Mouse (Mus musculus) embryonic fibroblast, embryonic 13.5 days (primary cell): Measurements from ENCODE around the gene Pcca.

Experiments used
- CTCF ChIP-seq: IDR thresholded peaks from 2 replicates; pipeline ENCODE4 v1.5.1; 2011; ENCODE audit warnings: mild to moderate bottlenecking, control low read depth, low read length, moderate library complexity, borderline replicate concordance; ENCODE audit not compliant: insufficient read depth
- POLR2A ChIP-seq: IDR thresholded peaks from 2 replicates; pipeline ENCODE4 v1.6.1; 2011; ENCODE audit warnings: low read depth, mild to moderate bottlenecking, control low read depth, low read length, moderate library complexity

DNA sequence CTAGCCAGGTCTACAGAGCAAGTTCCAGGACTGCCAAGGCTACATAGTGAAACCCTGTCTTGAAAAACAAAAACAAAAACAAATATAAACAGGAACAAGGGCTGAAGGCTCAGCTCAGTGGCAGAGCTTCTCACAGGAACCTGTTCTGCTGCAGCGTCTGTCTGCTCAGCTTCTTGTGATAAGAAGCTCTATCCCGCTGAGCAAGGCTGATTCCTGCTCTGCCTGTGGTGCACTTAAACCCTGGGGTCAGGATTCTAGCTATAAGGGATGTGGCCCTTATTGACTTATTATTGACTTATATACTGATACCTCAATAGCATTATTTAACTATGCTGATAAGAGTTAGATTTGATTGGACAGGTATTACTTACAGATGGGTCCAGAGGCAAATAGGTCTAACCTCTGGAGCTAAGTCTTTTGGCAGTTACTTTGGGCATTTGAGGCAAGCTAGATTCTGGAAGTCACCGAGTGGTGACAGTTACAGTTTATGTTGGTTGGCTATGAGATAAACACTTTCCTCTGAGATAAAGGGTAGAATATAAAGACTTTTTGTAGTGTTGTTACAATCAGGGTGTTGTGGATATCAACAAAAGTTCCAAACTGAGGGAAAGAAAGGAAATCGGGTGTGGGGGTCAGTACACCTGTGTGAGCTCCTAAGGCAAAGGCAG lies 331.5 kb downstream of the Pcca start:
- TF ChIP-seq POLR2A (no peak), CTCF (no peak)
